Mouse (Mus musculus): Measurements from ENCODE around the gene Gm11733. TPM values are rescaled to one million over a fixed set of nuclear protein-coding genes. Genes with fewer than 3 reads are reported as not detected.

Gm11733 gene
- polyA plus RNA-seq, 1 experiment from 2014 or later = not detected

Other genes with a start within 250 kb of the Gm11733 start
- gene Tnrc6c, start 169.9 kb downstream of the Gm11733 start, polyA plus RNA-seq (2015; fragmentation: Nextera tagmentation; extraction: Ambion mirVana) = 10.0 and 10.5 TPM in 2 replicates